Mouse (Mus musculus): ENCODE data around the gene Gatad2b.
"Not testable (repeated sequence)": the region's sequence is repeated elsewhere in the genome, so short reads cannot be mapped to it uniquely, and the experiment has no call there.

Gatad2b gene

GRCm38 (mm10) chr3:90265932-90266741, 26.8 kb upstream of the Gatad2b start:
- DNase-seq (ENCODE audit: low spot score in 2 of 2), result no peak

- DNase-seq (ENCODE audit: low spot score in 2 of 2), result no peak
These were observed 25.8 kb upstream of the Gatad2b start for GRCm38 (mm10) chr3:90266901-90267775.

DNA sequence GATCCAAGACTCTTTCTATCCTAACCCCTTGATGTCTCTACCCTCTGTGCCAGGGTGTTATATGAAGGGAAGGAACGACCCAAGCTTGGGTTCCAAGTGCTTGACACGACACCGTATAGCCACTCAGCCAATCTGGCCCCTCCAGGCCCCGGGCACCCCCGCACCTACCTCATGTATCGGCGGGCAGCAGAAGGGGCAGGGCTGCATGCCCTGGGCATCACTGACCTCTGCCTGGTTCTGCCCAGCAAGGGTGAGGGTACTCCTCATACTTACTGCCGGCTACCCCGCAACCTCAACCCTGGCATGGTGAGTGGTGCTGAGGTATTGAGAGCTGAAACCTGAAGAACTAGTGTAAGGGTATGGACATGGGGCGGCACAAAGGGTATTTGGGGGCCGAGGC, 24.8 kb upstream of the Gatad2b start:
- no peak for DNase-seq (ENCODE audit: low spot score in 2 of 2)

DNA sequence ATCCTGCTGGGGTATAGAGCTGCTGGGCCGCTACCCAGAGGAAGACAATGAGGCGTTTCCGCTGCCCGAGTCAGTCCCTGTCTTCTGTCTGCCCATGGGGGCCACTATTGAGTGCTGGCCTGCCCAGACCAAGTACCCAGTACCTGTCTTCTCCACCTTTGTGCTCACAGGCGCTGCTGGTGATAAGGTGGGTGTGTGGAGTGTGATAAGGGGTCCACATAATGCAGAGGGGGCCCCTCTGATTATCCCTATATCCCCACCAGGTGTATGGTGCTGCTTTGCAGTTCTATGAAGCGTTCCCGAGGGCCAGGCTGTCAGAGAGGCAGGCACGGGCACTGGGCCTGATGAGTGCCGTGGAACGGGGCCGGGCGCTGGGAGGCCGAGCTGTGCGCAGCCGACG, 24.0 kb upstream of the Gatad2b start:
- DNase-seq (ENCODE audit: low spot score in 2 of 2), result no peak

GRCm38 (mm10) chr3:90270784-90271183, 22.2 kb upstream of the Gatad2b start:
- no peak for DNase-seq (ENCODE audit: low spot score in 2 of 2)

DNA sequence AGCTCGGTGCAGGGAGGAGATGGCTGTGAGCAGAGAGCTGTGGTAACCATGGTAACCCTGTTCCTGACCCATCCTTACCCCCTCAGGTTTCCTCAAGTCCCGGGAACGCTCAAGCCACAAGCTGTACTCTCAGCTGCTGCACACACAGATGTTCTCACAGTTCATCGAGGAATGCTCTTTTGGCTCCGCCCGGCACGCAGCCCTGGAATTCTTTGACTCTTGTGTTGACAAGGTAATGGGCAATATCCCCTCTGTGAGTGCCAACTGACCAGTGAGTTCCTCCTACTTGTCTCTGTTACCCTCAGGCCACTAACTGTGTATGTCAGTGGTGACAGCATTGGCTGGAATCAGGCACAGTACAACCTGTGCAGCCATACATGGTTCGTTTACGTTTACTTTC, 20.8 kb upstream of the Gatad2b start:
- no peak for DNase-seq (ENCODE audit: low spot score in 2 of 2)

- no peak for DNase-seq (ENCODE audit: low spot score in 2 of 2)
These were observed 19.1 kb upstream of the Gatad2b start for GRCm38 (mm10) chr3:90273855-90274254.

GRCm38 (mm10) chr3:90275286-90275685, 17.7 kb upstream of the Gatad2b start:
- DNase-seq (ENCODE audit: low spot score in 2 of 2), result no peak

DNA sequence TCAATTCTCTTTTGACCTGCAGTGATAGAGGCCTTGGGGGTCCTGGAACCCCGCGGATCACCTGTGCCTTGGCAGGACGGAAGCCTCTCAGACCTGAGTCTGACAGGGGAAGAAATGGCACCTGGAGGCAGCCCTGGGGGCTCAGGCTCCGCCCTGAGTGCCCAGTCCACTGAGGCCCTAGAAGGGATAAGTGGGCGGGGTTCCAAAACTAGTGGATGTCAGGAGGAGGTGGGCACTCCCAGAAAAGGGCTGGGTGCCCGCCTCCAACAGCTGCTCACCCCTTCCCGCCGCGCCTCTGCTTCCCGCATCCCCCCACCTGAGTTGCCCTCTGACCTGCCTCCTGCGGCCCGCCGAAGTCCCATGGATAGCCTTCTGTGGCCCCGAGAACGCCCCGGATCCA, 16.1 kb upstream of the Gatad2b start:
- DNase-seq (ENCODE audit: low spot score in 2 of 2), result no peak

- DNase-seq (ENCODE audit: low spot score in 2 of 2), result no peak
These were observed 15.2 kb upstream of the Gatad2b start for GRCm38 (mm10) chr3:90277793-90278192.

DNA sequence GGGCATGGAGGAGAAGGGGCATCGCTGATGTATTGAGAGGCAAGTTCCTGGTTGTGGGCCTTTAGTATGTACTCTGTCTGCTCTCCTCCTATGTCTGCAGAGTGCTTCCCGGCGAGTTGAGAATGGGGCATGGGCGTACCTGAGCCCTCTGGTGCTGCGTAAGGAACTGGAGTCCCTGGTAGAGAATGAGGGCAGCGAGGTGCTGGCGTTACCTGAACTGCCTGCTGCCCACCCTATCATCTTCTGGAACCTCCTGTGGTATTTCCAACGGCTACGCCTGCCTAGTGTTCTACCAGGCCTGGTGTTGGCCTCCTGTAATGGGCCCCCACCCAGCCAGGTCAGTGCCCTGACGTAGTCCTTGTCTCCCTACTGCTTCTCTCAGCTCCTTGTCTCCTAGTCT, 14.8 kb upstream of the Gatad2b start:
- no peak for DNase-seq (ENCODE audit: low spot score in 2 of 2)

- no peak for DNase-seq (ENCODE audit: low spot score in 2 of 2)
These were observed 13.8 kb upstream of the Gatad2b start for GRCm38 (mm10) chr3:90279216-90279615.

- no peak for DNase-seq (ENCODE audit: low spot score in 2 of 2)
These were observed 13.2 kb upstream of the Gatad2b start for GRCm38 (mm10) chr3:90279743-90280142.

GRCm38 (mm10) chr3:90280708-90281107, 12.3 kb upstream of the Gatad2b start:
- no peak for DNase-seq (ENCODE audit: low spot score in 2 of 2)

GRCm38 (mm10) chr3:90284150-90284549, 8.8 kb upstream of the Gatad2b start:
- DNase-seq (ENCODE audit: low spot score in 2 of 2), result no peak

DNA sequence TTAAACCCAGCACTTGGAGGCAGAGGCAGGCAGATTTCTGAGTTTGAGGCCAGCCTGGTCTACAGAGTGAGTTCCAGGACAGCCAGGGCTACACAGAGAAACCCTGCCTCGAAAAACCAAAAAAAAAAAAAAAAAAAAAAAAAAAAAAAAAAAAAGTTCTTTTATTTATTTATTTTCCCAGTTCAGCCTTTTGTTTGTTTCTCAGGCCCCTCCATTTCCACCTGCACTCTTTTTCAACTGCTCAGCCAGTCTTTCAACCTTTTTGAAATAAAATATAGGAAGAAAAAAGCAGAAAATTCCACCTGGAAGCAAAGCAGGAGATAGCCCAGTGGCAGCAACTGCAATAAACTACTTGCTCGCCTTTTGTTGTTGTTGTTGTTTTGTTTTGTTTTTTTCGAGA, 3.6 kb upstream of the Gatad2b start:
- not testable (repeated sequence) for DNase-seq (ENCODE audit: low spot score in 2 of 2)

- DNase-seq (ENCODE audit: low spot score in 2 of 2), result no peak
These were observed 2.4 kb upstream of the Gatad2b start for GRCm38 (mm10) chr3:90290602-90291001.

- no peak for DNase-seq (ENCODE audit: low spot score in 2 of 2)
These were observed 1.0 kb upstream of the Gatad2b start for GRCm38 (mm10) chr3:90291982-90292344.

- peak; percentile 47 to 55 for DNase-seq (ENCODE audit: low spot score in 2 of 2)
These were observed 530 bp downstream of the Gatad2b start for GRCm38 (mm10) chr3:90293352-90294063.

DNA sequence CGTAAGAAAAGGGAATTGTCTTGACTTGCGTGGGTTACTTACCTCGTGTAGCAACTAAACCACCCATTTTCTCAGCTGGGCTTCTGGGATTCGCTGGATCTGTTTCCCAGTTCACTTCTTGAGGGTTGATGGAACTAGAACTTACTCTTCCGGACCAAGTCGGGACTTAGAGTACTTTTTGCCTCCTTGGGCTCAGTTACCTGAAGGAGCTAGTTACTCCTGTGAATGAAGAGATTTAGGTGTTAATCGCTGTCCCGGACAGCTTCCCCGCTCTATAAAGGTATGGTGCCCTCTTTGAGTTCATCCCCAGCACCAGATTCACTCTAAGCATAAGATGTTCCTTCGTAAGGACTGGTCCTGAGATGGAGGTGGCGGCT, 1.1 kb downstream of the Gatad2b start:
- DNase-seq (ENCODE audit: low spot score in 2 of 2), result no peak

- no peak for DNase-seq (ENCODE audit: low spot score in 2 of 2)
These were observed 1.7 kb downstream of the Gatad2b start for GRCm38 (mm10) chr3:90294651-90295050.

- no peak for DNase-seq (ENCODE audit: low spot score in 2 of 2)
These were observed 12.8 kb downstream of the Gatad2b start for GRCm38 (mm10) chr3:90305801-90306200.

Measured in frontal cortex, postnatal 10 days (tissue).